Comparison of ENCODE assay signal across 18 mouse cellular contexts in genomic region chr2:73347766-73348165, GRCm38 (mm10). TPM values are rescaled to one million over a fixed set of nuclear protein-coding genes. Genes with fewer than 3 reads are reported as not detected.
DNase-seq lines count a peak whose midpoint lies in the region; ATAC-seq and TF ChIP-seq lines count a peak whose summit lies in the region.
"Had no signal": no experiment of that assay in that cellular context is flagged by ENCODE, and none has a peak within 500 bp of the region (broad histone marks: within the 10 kb centered on the region; RNA-seq: fewer than 3 reads in every experiment).

No protein-coding gene starts in this region.

- WGBS in midbrain, embryonic 14.5 days = 45% methylated on average over 9 of the region's 9 CpGs
- whole genome bisulfite sequencing in midbrain, embryonic 10.5 days = 85% methylated on average over 9 of the region's 9 CpGs

- peak overlapping the region; percentile 7; the same call in 1 of the 2 replicates for H3K27ac ChIP-seq in left cerebral cortex, adult 2 months
- 0 out of 2 replicates have a peak overlapping the region, but pooled peaks have one; percentile 1 for H3K27ac ChIP-seq in midbrain, embryonic 14.5 days (replicated peaks; ENCODE audit: low read depth, low read length)
- H3K27ac ChIP-seq in midbrain, embryonic 10.5 days (replicated peaks) = no peak overlapping the region
- H3K27ac ChIP-seq: liver, embryonic 14.5 days; macrophage; midbrain, embryonic 12.5 days had no signal

- no peak overlapping the region for H3K4me2 ChIP-seq in midbrain, embryonic 14.5 days (ENCODE audit: low read length)
- H3K4me2 ChIP-seq: heart, embryonic 11.5 days; midbrain, embryonic 12.5 days had no signal

- H3K4me3 ChIP-seq in left cerebral cortex, adult 2 months = no peak overlapping the region
- H3K4me3 ChIP-seq in midbrain, embryonic 14.5 days (replicated peaks; ENCODE audit: low read depth, low read length) = no peak overlapping the region
- no peak overlapping the region for H3K4me3 ChIP-seq in midbrain, embryonic 10.5 days
- H3K4me3 ChIP-seq: midbrain, embryonic 12.5 days had no signal

- H3K36me3 ChIP-seq in midbrain, embryonic 14.5 days (ENCODE audit: control insufficient read depth, insufficient read depth, low read length) = no peaks in the 10 kb centered on the region
- no peaks in the 10 kb centered on the region for H3K36me3 ChIP-seq in midbrain, embryonic 10.5 days
- H3K36me3 ChIP-seq: midbrain, embryonic 12.5 days had no signal

- H3K4me1 ChIP-seq in midbrain, embryonic 14.5 days (ENCODE audit: control insufficient read depth, insufficient read depth, low read length) = 0 out of 2 replicates have a peak, but pooled peaks cover 8% of the 10 kb centered on the region
- peaks cover 10% of the 10 kb centered on the region; the same call in 1 of the 2 replicates for H3K4me1 ChIP-seq in midbrain, embryonic 10.5 days

- H3K9me3 ChIP-seq in midbrain, embryonic 14.5 days (ENCODE audit: control insufficient read depth, low read length) = no peaks in the 10 kb centered on the region
- H3K9me3 ChIP-seq in midbrain, embryonic 10.5 days (replicated peaks) = no peaks in the 10 kb centered on the region
- H3K9me3 ChIP-seq: midbrain, embryonic 12.5 days had no signal

- no peak for ATAC-seq in midbrain, embryonic 14.5 days (ENCODE audit: low FRiP score, low TSS enrichment)
- ATAC-seq: activated CD4-positive, CD25-positive, alpha-beta regulatory T cell, adult 4 months had no signal

- intact Hi-C loops in heart, postnatal 25 days (cut with DNase I) = no loop called here
- intact Hi-C loops in left cerebral cortex, adult 2 months (cut with DNase I) = no loop called here

- no peak for TF ChIP-seq CTCF in left cerebral cortex, adult 2 months (IDR thresholded peaks at IDR 0.05)

- H3K27me3 ChIP-seq in midbrain, embryonic 14.5 days (ENCODE audit: control insufficient read depth, insufficient read depth, low read length) = no peaks in the 10 kb centered on the region
- no peaks in the 10 kb centered on the region for H3K27me3 ChIP-seq in midbrain, embryonic 10.5 days (ENCODE audit: low read depth, poor library complexity, severe bottlenecking)
- H3K27me3 ChIP-seq: midbrain, embryonic 12.5 days had no signal

- H3K9ac ChIP-seq in midbrain, embryonic 14.5 days (replicated peaks; ENCODE audit: low read length) = no peak overlapping the region
- H3K9ac ChIP-seq: liver, embryonic 14.5 days; midbrain, embryonic 12.5 days had no signal

- peak; percentile 71 for DNase-seq in heart, adult 11 months
- no peak for DNase-seq in heart, postnatal 25 days (ENCODE audit: low spot score)
- no peak for DNase-seq in left cerebral cortex, adult 2 months (ENCODE audit: extremely low spot score in 1 of 2, low spot score in 2 of 2)
- DNase-seq in left cerebral cortex, adult 8-10 months (ENCODE audit: low spot score in 2 of 2) = no peak
- peak; percentile 38 for DNase-seq in midbrain, embryonic 14.5 days
- no peak for DNase-seq in midbrain, embryonic 10.5 days (ENCODE audit: low spot score)
- DNase-seq in adrenal gland, postnatal 36 days = no peak
- DNase-seq: adrenal gland, postnatal 10 days; cerebellum, adult 11 months; cerebellum, postnatal 10 days; heart, postnatal 10 days; kidney, adult 8-10 months; kidney, postnatal 25 days had no signal

RNA-seq across cellular contexts. Expression of gene Cir1, which starts 35.3 kb away (rescaled TPM):
- 10 to 100 TPM; 13.4 to 14.7 TPM for total RNA-seq in heart, postnatal 25 days (2021)
- 10 to 100 TPM; 26.3 to 27.1 TPM for total RNA-seq in left cerebral cortex, adult 2 months (2021)
- 10 to 100 TPM; 25.9 to 28.4 (median 28.0) TPM for total RNA-seq in left cerebral cortex, adult 8-10 months (2022)
- polyA plus RNA-seq in midbrain, embryonic 14.5 days (2014; fragmentation: Nextera tagmentation; extraction: Ambion mirVana) = 26.4 and 30.1 TPM in 2 replicates
- 14.0 and 19.0 TPM in 2 replicates for polyA plus RNA-seq in midbrain, embryonic 10.5 days (2016; fragmentation: Nextera tagmentation; extraction: Ambion mirVana)
- 10 to 100 TPM; 15.7 to 21.3 TPM for total RNA-seq in adrenal gland, postnatal 36 days (2021)

RNA-seq across cellular contexts. Expression of gene Scrn3, which starts 35.4 kb away (rescaled TPM):
- total RNA-seq in heart, postnatal 25 days (2021) = 10 to 100 TPM; 19.0 to 21.7 TPM
- 10 to 100 TPM; 17.8 to 19.5 TPM for total RNA-seq in left cerebral cortex, adult 2 months (2021)
- 10 to 100 TPM; 21.0 to 29.3 (median 24.2) TPM for total RNA-seq in left cerebral cortex, adult 8-10 months (2022)
- polyA plus RNA-seq in midbrain, embryonic 14.5 days (2014; fragmentation: Nextera tagmentation; extraction: Ambion mirVana) = 4.2 and 7.9 TPM in 2 replicates
- polyA plus RNA-seq in midbrain, embryonic 10.5 days (2016; fragmentation: Nextera tagmentation; extraction: Ambion mirVana) = 12.4 and 12.7 TPM in 2 replicates
- total RNA-seq in adrenal gland, postnatal 36 days (2021) = 10 to 100 TPM; 18.8 to 26.8 TPM

RNA-seq across cellular contexts. Expression of gene Gpr155, which starts 38.6 kb away (rescaled TPM):
- 10 to 100 TPM in 1 of 2 experiments, 1 to 10 TPM in 1; 9.9 to 12.3 TPM for total RNA-seq in heart, postnatal 25 days (2021)
- 10 to 100 TPM; 32.1 to 32.9 TPM for total RNA-seq in left cerebral cortex, adult 2 months (2021)
- 10 to 100 TPM; 43.1 to 50.3 (median 45.5) TPM for total RNA-seq in left cerebral cortex, adult 8-10 months (2022)
- 9.6 and 11.0 TPM in 2 replicates for polyA plus RNA-seq in midbrain, embryonic 14.5 days (2014; fragmentation: Nextera tagmentation; extraction: Ambion mirVana)
- 1.7 and 2.3 TPM in 2 replicates for polyA plus RNA-seq in midbrain, embryonic 10.5 days (2016; fragmentation: Nextera tagmentation; extraction: Ambion mirVana)
- 1 to 10 TPM; 5.3 to 6.0 TPM for total RNA-seq in adrenal gland, postnatal 36 days (2021)

Comparison
In these comparisons a context has a peak if more than half of its experiments do, and no peak if none do; other contexts are left out.
1. DNase-seq: peak in heart, adult 11 months (single experiment) and midbrain, embryonic 14.5 days (single experiment); none in heart, postnatal 25 days (single experiment), left cerebral cortex, adult 2 months (0 of 2), left cerebral cortex, adult 8-10 months (0 of 2), midbrain, embryonic 10.5 days (single experiment) and adrenal gland, postnatal 36 days (0 of 2).